Mouse (Mus musculus): ENCODE measurements around the gene Tubg1.
"Not testable (repeated sequence)": the region's sequence is repeated elsewhere in the genome, so short reads cannot be mapped to it uniquely, and the experiment has no call there.

Tubg1 gene

DNA sequence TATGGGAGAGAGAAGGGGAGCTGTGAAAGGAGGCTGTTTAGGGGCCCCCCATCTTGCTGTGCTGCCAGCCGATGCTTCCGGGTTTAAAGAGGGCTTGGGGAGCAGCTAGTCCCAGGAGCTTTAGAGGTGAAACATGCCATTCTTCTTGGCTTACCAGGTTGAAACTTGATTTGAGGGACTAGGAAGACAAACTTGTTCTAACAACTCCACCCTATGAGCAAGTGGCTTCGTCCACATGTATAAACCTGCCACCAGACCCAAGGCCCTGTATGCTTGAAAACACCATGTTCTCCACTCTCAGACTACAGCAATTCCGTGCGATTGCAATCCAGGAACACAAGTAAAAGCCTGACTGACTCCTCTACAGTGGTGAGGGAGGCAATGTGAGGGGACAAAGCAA is 16.7 kb upstream of the Tubg1 start:
- no peak for DNase-seq (ENCODE audit: low spot score in 2 of 2)

DNA sequence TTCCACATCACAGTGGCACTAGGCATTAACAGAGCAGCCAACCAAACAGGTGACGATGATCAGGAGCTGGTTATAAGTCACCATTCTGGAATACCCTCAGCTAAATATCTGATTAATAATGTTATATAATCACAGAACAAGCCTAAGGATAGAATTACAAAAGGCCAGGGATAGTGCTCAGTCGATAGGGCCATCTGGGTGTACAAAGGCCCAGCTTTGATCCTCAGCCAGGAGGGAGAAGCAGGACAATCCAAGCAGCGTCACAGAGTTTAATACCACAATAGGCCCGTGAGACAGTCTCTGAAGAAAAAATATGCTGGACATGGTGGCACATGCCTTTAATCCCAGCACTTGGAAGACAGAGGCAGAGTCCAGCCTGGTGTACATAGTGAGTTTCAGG is 10.4 kb upstream of the Tubg1 start:
- no peak for DNase-seq (ENCODE audit: low spot score in 2 of 2)

DNA sequence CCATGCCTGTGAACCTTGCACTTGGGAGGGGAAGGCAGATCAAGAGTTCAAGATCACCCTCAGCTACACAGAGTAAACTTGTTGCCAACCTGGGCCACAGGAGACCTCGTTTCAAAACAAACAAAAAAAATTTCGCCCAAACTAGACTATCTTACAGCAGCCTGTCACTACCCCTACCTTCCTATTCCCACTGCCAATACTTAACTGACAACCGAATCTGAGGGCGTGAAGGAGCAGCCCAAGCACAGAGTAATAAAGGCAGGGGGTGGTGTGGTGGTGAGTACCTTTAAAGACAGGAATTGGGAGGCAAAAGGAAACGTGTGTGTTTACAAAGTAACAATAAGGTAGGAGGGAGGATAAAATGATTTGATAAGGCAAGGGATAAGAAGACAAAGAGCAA is 9.0 kb upstream of the Tubg1 start:
- no peak for DNase-seq (ENCODE audit: low spot score in 2 of 2)

DNA sequence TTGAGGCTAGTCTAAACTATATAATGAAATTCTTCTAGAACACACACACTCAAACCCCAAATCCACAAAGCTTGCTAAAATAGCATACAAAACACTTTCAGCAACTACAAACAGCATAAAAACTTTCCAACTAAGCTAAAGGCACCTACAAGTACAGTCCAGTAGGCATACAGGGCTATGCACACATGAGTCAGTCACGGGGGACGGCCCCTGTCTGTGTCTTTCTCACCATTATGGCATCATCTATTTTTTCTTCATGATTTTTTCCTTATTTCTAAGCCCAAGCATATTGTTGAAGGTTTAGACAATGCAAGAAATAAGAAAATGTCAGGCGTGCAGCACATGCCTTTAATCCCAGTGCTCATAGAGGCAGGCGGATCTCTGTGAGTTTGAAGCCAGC is 8.6 kb upstream of the Tubg1 start:
- DNase-seq (ENCODE audit: low spot score in 2 of 2): no peak

DNA sequence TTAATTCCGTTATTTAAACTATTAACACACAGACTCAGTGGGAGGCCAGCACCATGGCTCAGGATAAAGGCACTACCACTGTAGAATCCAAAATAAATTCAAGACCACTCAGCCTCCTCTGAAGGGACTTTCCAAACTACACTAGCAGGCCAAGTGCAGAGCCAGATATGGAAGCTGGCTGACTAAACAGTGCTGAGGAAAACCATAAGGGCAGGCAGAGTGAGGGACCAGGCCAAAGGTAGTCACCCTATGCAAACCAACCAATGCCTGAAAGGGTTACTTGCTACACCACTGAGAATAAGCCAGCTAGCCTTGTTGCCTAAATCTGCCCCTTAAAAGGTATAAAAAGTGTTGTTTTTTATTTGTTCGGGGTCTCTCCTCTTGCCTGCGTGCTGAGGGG is 7.6 kb upstream of the Tubg1 start:
- DNase-seq (ENCODE audit: low spot score in 2 of 2): no peak

DNA sequence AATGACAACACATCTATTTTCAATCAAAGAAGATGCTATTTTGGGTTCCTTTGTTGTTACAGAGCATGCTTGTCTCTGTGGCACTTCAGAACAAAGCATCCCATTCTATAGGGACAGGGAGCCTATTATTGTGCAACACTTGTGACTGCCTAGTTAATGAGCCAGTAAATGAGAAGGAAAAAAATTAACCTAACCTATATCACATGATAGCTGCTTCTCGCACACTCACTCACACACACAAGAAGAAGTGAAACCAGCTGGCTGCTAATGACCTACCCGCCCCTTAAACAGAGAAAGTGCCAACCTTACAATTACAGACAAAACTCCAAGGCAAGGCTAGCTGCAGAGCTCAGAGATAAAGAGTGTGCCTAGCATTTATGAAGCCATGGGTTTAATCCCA is 4.2 kb upstream of the Tubg1 start:
- no peak for DNase-seq (ENCODE audit: low spot score in 2 of 2)

DNA sequence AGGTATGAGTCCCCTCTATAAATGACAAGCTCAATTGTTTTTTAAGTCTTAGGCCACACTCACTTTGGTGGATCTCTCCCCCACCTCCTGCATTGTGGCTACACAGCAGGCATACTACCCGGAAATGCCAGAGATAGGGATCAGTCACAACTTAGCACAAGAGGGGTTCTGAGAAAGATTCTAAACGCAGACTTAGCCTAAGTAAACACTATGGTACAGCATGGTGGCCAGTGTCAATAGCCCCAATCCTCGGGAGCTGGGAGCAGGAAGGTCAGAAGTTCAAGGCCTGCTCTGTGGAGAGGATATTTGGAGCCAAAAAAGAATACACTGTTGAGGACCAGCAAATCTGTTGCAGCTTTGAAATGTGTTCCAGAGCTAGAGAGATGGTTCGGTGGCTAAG is 1.6 kb upstream of the Tubg1 start:
- DNase-seq (ENCODE audit: low spot score in 2 of 2): no peak

DNA sequence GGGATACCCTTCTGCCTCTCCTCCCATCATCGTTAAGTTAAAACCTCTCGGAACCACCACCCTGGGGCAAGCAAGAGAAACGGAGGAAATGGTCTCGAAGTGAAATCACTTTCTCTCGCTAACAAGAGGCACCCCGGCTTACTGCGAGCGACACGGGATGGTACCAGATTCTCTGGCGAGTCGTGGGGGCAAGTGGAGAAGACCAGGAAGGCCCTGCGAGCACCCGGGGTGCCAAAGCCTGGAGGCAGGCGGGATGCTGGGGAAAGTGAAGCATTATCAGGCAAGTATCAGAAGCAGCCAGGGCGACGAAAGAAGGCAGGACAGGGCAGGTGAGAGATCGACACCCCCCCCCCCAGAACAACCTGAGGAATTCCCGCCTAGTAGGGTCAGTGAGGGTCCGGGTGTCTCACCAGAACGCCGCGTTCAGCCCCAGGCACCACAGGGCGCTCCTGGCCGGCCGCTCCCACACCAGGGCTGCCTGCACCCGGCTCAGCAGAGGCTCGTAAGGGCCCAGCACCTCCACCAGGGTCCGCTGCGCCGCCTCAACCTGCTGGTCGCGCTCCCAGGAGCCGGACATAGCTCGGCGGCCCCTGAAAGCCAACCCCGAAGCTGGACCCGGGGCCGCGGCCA is 492 bp upstream of the Tubg1 start:
- no peak for DNase-seq (ENCODE audit: low spot score in 2 of 2)

DNA sequence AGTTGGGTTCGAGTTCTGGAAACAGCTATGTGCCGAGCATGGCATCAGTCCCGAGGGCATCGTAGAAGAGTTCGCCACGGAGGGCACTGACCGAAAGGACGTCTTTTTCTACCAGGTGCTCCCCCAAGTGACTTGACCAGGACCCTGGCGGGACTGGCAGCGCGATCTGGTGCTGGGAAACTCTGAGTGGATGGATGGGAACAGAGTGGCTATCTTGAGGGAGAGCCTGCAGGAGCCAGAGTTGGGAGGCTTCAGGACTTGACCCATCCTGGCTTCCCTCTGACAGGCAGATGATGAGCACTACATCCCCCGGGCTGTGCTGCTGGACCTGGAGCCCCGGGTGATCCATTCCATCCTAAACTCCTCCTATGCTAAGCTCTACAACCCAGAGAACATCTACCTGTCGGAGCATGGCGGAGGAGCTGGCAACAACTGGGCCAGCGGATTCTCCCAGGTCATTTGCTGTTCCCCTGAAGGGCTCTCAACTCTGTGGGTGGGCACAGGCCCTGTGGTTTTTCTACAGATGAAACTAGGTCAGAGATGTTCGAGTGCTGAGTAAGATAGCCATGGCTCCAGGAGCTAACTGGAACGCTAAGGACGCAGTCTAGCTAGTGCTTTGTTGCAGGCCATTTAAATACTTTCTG is 929 bp downstream of the Tubg1 start:
- no peak for DNase-seq (ENCODE audit: low spot score in 2 of 2)

DNA sequence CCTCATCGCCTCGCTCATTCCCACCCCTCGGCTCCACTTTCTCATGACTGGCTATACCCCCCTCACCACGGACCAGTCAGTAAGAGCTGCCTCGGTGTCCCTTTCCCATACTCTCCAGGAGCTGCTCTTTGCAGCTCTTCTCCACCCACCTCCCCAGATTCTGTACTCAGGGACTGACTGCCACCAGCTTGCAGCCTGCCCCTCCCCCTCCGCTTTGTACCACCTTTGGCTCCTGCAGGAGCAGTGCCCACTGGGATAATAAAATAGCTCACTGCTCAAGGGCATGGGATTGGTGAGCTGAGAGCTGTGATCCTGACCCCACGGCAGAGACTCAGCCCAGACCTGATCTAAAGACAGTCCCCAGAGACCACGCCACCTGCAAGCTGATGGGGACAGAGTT is 4.8 kb downstream of the Tubg1 start:
- DNase-seq (ENCODE audit: low spot score in 2 of 2): not testable (repeated sequence)

DNA sequence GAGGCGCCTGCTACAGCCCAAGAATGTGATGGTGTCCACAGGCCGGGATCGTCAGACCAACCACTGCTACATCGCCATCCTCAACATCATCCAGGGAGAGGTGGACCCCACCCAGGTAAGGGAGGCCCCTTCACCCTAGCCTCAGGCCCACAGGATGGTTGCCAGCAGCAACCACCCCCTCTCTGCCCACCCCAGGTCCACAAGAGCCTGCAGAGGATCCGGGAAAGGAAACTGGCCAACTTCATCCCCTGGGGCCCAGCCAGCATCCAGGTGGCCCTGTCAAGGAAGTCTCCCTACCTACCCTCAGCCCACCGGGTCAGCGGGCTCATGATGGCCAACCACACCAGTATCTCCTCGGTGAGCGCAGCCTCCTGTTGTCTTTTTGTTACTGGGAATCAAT is 5.3 kb downstream of the Tubg1 start:
- not testable (repeated sequence) for DNase-seq (ENCODE audit: low spot score in 2 of 2)

DNA sequence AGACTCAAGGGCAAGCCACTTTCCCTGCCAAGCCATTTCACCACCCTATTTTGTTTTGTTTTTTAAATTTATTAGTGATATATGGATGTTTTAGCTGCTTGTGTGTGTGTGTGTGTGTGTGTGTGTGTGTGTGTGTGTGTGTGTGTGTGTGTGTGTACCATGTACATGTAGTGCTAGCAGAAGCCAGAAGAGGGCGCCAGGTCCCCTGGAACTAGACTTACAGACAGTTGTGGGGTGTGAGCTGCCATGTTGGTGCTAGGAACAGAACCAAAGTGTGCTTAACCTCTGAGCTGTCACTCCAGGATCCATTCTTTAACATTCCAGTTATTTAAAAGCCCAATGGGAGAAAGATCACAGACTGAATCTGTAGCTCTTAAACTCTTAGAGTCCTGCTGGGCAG is 7.3 kb downstream of the Tubg1 start:
- DNase-seq (ENCODE audit: low spot score in 2 of 2): no peak

DNA sequence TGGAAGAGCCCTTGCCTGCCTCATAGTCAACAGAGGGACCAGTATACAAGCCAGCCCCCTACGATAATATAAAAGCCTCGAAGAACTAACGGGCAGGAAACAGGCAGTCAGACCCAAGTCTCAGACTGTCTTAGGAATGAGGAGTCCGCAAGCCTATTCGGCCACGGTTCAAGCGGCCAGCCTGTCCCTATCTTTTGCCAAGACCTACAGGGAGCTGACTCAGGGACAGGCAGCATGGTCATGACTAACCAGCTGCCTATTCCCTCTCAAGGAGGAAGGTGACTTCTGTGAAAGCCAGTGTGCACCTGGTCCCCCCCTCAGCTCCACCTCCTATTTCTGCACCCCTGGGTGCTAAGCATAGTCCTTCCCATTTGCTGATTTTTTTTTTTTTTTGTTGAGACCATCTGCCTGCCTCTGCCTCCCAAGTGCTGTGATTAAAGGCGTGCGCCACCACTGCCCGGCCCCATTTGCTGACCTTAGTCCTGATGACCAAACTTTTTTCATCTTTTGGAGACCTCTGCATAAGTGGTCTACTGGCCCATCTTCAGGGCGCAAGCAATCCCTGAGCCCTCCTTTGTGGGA is 9.3 kb downstream of the Tubg1 start:
- DNase-seq (ENCODE audit: low spot score in 2 of 2): no peak

DNA sequence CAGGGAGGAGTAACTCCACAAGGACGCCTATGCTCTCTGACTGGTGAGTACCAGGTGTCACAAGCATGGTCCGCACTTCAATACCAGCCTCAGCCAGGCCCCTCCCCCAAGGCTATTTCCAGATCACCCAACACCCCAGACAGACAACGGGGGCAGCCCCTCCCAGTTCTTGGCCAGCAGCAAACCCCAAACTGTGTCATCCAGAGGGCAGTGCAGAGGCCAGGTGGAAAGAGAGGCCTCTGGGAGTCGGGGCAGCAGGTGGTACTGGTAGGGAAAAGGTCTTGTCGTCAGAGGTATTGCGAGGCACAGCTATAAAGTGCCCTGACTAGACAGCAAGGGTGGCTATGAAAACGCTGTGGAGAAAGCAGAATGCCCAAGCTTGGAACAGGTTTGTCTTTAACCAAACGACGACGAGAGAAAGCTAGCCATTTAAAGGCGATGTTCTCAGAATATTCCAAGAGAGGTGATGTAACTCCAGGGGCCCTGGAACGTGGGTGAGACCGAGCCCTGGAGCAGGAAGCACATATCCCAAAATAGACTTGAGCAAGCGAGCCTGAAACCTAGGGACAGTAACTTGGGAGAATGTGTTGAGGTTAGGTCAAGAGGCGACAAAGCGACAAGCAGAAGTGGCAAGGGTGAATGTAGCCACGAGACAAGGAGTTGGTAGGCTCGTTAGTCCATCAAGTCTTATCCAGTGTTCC is 10.5 kb downstream of the Tubg1 start:
- DNase-seq (ENCODE audit: low spot score in 2 of 2): peak; percentile 80 to 82

DNA sequence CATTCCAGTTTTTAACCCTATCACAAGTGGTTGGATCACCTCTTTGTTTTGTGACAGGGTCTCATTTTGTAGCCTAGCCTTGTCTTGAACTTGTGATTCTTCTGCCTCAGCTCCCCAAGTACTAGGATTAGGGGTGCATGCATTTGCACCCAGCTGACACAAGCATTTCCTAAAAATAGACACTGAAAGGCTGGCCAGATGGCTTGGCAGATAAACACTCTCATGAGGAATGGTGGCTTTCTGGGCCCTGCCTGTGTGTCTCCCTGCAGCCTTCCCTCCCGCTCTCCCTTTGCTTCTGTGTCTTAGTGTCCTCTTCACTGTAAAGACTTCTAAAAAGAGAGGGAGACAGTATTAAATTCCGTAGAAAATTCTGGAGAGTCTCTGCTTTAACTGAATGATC is 11.4 kb downstream of the Tubg1 start:
- no peak for DNase-seq (ENCODE audit: low spot score in 2 of 2)

DNA sequence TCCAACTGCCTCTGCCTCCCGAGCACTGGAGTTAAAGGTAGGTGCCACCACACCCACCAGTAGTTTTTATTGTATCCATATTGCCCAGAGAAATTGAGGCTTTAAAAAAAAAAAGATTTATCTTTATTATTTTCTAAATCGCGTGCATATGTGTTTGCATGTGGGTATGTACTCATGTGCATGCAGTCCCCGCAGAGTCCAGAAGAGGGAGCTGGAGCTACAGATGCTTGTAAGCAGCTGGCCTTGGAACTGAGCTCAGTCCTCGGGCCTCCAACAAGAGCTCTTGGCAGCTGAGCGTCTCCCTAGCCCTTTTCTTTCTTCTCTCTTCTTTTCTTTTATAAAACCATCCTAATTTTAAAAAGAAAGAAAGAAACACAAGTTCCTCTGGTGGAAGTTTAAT is 12.0 kb downstream of the Tubg1 start:
- DNase-seq (ENCODE audit: low spot score in 2 of 2): no peak

DNA sequence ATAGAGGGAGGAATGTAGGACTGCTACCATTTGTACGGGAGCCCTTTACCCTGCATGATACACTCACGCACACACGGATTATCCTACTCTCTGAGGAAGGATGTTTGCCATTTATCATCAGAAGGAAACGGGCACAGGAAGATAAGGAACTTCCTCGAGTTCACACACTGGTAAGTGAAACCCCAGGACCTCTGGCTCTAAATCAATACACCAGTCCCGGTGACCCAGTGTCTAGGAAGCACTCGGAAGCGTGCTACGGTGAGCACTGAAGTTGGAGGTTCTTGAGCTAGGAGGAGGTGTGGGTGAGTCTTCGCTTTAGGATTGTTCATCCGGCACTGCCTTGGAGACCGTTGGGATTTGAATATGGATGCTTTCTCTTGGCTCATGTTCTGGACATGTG is 13.3 kb downstream of the Tubg1 start:
- DNase-seq (ENCODE audit: low spot score in 2 of 2): no peak

DNA sequence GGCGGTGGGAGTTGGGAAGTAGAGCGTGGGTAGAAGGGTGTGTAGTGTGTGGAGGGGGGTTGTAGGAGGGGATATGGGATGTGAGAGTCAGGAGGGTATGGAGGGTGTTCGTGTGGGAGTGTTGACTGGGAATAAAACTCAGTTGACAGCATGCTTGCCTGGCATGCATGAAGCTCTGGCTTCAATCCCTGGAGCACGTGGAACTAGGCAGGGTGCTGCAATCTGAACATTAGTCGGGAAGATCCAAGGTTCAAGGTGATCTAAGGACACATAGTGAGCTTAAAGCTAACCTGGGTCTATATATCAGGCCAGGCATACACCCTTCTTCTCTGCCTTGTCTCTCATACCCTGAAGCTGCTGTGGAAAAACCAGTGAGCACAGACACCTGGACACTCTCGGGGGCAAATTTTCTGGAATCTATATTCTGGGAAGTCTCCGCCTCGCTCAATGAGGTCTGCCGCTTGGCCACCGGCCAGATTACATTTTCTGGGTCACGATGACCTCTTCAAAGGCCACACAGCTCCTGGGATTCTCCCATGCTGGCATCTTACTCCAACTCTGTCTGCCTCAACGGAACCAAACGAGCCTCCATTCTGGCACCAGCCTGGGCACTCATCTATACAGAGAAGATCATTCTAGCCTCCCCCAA is 14.6 kb downstream of the Tubg1 start:
- no peak for DNase-seq (ENCODE audit: low spot score in 2 of 2)

DNA sequence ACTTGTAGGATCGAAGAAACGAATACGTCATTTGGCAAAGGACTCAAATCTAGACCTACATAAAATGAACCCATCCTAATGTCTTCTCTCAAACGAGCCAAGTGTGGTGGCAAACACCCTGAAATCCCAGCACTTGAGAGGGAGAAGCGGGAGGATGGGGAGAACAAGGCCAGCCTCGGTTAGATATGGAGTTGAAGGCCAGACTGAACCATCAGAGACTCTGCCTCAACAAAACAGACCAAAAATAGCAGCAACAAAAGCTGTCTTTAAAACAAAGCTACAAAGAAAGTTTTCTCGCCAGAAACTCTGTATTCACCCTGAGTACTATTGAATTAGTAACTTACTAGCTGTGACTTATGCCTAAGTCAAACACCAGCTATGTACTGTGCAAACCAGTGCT is 17.3 kb downstream of the Tubg1 start:
- no peak for DNase-seq (ENCODE audit: low spot score in 2 of 2)

DNA sequence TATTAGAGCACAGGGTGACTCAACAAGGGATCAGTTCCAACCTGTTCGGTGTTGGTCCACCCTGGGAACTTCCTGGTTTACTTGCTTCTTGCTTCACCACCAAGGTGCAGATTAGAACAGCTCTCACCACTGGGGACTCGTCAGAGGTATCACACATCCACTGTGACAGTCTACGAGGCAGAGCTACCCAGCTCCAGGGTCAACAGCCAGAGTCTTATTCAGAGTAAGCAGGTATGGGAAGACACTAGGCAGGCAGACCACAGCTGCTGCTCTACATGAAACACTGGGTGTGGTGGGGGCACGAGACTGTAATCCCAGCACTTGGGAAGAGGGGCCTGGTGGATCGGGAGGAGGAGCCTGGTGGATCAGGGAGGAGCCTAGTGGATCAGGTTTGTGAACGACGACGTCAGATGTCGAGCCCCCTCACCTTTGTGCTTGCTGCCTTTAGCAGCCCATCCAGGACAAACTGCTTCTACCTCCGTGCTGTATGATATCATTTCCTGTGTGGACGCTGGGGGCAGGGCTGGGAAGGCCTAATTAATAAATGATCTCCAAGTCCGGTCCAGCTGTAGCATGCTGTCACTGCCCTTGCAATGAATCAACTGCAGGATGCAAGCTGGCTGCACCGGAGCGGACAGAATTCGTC is 18.9 kb downstream of the Tubg1 start:
- DNase-seq (ENCODE audit: low spot score in 2 of 2): no peak

DNA sequence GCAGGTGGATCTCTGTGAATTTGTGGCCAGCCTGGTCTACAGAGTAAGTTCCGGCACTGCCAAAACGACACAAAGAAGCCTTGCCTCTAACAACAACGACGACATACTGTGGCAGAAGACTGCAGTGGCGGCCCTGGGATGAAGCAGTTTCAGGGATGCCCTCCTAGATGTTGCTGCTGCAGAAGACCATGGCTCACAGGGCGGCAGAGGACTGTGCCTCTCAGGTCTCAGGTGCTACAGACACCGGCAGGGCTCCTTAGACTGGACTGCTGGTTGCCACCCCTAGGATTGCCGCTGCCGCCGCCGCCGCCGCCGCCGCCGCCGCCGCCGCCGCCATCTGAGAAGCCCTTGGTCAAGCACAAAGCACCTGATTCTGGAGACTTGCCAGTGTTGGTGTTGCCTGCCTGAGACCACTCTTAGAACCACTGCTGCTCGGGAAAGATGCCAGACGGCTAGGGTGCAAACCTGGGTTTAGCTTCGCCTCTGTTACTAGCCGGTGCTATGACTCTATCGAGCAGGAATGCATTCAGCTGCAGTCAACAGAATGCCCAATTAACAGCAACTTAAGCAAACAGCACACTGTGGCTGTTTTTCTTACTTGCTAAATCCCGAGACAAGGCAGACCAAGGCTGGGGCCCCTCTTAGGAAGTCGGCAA is 20.6 kb downstream of the Tubg1 start:
- no peak for DNase-seq (ENCODE audit: low spot score in 2 of 2)

DNA sequence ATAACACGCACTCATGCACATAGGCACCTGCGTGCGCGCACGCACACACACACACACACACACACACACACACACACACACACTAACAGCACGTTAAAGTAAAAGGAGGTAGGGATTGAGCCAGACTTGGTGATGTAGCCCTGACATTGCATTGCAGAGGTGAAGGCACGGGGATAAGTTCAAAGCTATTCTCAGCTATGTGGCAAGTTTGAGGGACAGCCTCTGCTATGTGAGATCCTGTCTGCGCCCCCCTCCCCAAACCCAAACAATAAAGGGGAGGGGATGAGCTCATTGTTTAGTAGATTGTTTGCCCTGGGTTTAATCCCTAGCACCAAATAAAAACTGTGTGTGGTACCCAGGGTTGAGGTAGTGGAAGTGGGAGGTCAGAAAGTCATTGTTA is 21.4 kb downstream of the Tubg1 start:
- DNase-seq (ENCODE audit: low spot score in 2 of 2): no peak
